Mouse (Mus musculus): ENCODE results near the gene 1700018B08Rik. TPM values are rescaled to one million over a fixed set of nuclear protein-coding genes. Genes with fewer than 3 reads are reported as not detected.
A peak's percentile ranks its signal among the peaks of the same experiment; 100 is the strongest.

The 1700018B08Rik gene
- polyA plus RNA-seq, 1 experiment from 2014 or later, result not detected

DNA sequence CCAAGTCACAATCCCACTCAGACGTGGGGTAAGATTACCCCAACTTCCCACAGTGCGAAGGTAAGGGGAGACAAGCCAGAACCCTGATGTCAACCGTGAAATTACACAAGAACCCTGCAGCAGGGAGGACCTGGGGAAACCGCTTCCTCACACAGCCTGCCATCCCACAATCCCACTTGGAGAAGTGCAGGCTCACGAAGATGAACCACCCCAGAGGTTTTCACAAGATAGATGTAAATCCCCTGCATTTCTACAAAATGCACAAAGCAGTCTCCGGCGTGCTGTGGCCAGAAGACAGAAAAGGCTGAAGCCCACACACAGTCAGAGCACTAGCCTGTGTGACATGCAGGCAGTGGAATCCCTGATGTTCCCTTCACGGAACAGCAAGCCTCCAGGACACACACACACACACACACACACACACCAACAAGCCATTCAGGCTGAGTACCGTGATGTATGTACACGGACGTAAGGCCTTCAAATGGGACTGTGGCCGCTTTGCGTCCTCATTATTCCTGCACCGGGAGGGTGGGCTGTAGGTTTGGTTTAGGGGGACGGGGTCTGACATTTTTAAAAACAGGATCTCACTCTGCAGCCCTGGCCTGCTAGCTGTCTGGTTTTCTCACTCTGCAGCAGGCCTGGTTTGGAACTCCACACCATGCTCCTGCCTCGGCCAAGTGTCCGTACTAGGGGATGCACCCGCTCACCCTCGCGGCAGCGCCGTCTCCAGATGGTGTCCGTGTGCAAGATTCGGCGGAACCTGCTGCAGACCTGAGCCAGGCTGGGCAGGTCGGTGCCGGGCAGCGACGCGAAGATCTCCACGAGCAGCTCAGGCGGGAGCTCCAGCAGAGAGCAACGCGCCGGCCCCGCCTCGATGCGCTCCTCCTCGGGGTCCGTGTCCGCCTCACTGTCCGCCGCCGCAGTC, 33.9 kb upstream of the 1700018B08Rik start:
- no peak for TF ChIP-seq CTCF (IDR thresholded peaks at IDR 0.05; ENCODE audit: low read depth)
- Histone ChIP-seq H3K4me1 (replicated peaks; ENCODE audit: insufficient read depth, low read length) (peaks cover 15% of the 10 kb centered on the region), H3K27ac (peak overlapping the region; percentile 26; the same call in 1 of the 2 replicates), H3K4me3 (replicated peaks; ENCODE audit: low read depth, low read length) (peak overlapping the region; percentile 88), H3K9me3 (replicated peaks; ENCODE audit: low read length) (no peaks in the 10 kb centered on the region), H3K36me3 (ENCODE audit: insufficient read depth, low read length) (no peaks in the 10 kb centered on the region), H3K4me2 (ENCODE audit: low read length) (peak overlapping the region; percentile 92), H3K9ac (ENCODE audit: low read depth, low read length) (peak overlapping the region; percentile 85), H3K27me3 (ENCODE audit: insufficient read depth, low read length) (no peaks in the 10 kb centered on the region)
- ATAC-seq (replicated peaks; ENCODE audit: low FRiP score, low read depth), result peak; percentile 69; the same call in 1 of the 2 replicates
- peak; percentile 10 for DNase-seq (ENCODE audit: low spot score)
- WGBS, result under 1% methylated on average over 38 of the region's 44 CpGs

DNA sequence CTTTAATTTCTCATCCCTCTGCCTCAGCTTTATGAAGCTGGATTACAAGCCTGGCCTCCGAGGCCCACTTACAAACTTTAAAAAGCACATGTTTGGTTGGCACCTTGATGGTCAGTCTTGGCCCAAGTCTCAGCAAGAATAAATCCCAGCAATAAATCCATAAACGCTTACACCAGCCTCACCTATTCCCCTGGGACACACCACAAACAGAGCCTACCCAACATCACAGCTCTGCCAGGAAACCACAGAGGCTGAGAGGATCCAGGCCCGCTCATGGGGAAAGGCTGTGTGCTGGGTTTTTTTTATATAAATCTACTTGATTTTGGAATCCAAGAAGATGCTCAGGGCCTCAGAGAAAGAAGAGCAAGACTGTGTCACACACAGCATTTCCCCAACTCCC, 31.5 kb upstream of the 1700018B08Rik start:
- DNase-seq (ENCODE audit: low spot score), result no peak
- Histone ChIP-seq H3K9ac (ENCODE audit: low read depth, low read length) (no peak overlapping the region), H3K4me1 (replicated peaks; ENCODE audit: insufficient read depth, low read length) (peaks cover 15% of the 10 kb centered on the region), H3K36me3 (ENCODE audit: insufficient read depth, low read length) (no peaks in the 10 kb centered on the region), H3K9me3 (replicated peaks; ENCODE audit: low read length) (no peaks in the 10 kb centered on the region), H3K27ac (no peak overlapping the region), H3K4me2 (ENCODE audit: low read length) (no peak overlapping the region), H3K27me3 (ENCODE audit: insufficient read depth, low read length) (no peaks in the 10 kb centered on the region), H3K4me3 (replicated peaks; ENCODE audit: low read depth, low read length) (no peak overlapping the region)
- ATAC-seq (replicated peaks; ENCODE audit: low FRiP score, low read depth), result no peak
- 53% methylated on average over 3 of the region's 3 CpGs for WGBS
- TF ChIP-seq CTCF (IDR thresholded peaks at IDR 0.05; ENCODE audit: low read depth), result no peak

DNA sequence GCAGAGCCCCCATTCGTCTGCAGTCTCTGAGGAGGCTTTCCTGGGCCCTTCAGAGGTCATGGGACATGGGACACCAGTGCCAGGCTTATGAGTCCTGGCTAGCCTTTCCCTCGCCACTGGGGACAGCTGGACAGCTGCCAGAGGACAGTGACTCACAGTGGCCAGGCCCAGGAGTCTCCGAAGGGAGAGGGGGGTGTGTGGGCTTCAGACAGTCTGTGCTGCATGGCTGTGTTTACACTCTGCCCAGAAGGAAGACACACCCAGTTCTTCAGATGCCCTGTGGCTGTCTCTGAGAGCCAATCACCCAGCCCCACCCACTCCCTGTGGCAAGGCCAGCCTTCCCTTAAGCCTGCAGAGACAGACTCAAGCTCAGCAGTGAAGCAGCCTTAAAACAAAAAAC, 29.2 kb upstream of the 1700018B08Rik start:
- Histone ChIP-seq H3K4me1 (replicated peaks; ENCODE audit: insufficient read depth, low read length) (peaks cover 15% of the 10 kb centered on the region), H3K4me3 (replicated peaks; ENCODE audit: low read depth, low read length) (no peak overlapping the region), H3K9me3 (replicated peaks; ENCODE audit: low read length) (no peaks in the 10 kb centered on the region), H3K9ac (ENCODE audit: low read depth, low read length) (no peak overlapping the region), H3K27ac (no peak overlapping the region), H3K4me2 (ENCODE audit: low read length) (no peak overlapping the region), H3K36me3 (ENCODE audit: insufficient read depth, low read length) (no peaks in the 10 kb centered on the region), H3K27me3 (ENCODE audit: insufficient read depth, low read length) (no peaks in the 10 kb centered on the region)
- ATAC-seq (replicated peaks; ENCODE audit: low FRiP score, low read depth), result peak; percentile 76
- peak; percentile 62 for DNase-seq (ENCODE audit: low spot score)
- WGBS, result 28% methylated on average over 3 of the region's 3 CpGs
- no peak for TF ChIP-seq CTCF (IDR thresholded peaks at IDR 0.05; ENCODE audit: low read depth)

DNA sequence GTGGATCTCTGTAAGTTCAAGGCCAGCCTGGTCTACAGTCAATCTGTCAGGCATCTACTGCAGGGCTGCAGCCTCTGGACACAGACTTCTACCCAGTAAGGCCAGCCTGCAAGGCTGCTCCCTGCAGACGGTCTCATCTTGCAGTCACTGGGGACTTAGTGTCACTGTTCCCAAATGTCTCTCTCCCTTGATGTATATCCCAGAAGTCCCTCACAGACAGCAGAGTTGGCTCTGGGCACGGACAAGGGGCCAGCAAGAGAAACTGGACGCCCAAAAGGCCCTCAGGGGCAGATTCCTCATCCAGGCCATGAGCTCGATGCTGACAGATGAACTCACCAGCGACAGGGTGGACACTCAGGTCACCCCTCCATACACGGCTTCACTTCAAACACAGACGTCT, 28.0 kb upstream of the 1700018B08Rik start:
- 67% methylated on average over 7 of the region's 7 CpGs for WGBS

DNA sequence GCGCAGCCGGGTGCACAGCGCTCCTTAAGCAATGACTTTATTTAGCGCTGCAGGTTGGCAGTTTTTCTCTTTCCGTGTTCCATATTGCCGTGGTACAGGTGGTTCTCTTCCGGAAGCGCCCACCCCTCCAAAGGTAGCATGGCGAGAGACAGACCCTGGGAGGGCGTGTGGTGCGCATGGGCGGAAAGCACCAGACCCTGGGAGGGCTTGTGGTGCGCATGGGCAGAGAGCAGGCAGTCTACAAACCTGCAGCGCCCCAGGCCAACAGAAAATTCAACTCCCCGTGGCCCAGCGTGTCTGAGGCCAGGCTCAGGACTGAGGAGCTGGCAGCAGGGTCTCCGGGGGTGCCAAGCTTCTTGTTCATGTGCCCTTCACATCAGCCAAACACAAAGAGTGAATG, 26.7 kb upstream of the 1700018B08Rik start:
- no peak overlapping the region for H3K4me2 ChIP-seq (ENCODE audit: low read length)
- DNase-seq (ENCODE audit: low spot score) (no peak), ATAC-seq (replicated peaks; ENCODE audit: low FRiP score, low read depth) (no peak)
- H3K27me3 ChIP-seq (ENCODE audit: insufficient read depth, low read length), result no peaks in the 10 kb centered on the region
- no peaks in the 10 kb centered on the region for H3K4me1 ChIP-seq (replicated peaks; ENCODE audit: insufficient read depth, low read length)
- no peak overlapping the region for H3K27ac ChIP-seq
- no peak overlapping the region for H3K4me3 ChIP-seq (replicated peaks; ENCODE audit: low read depth, low read length)
- H3K9ac ChIP-seq (ENCODE audit: low read depth, low read length), result no peak overlapping the region
- H3K36me3 ChIP-seq (ENCODE audit: insufficient read depth, low read length), result 0 out of 2 replicates have a peak, but pooled peaks cover under 1% of the 10 kb centered on the region
- no peaks in the 10 kb centered on the region for H3K9me3 ChIP-seq (replicated peaks; ENCODE audit: low read length)
- TF ChIP-seq CTCF (IDR thresholded peaks at IDR 0.05; ENCODE audit: low read depth), result no peak
- WGBS, result 84% methylated on average over 17 of the region's 17 CpGs

More for the DNA sequence above, 28.0 kb upstream of the 1700018B08Rik start:
- H3K9ac ChIP-seq (ENCODE audit: low read depth, low read length), result no peak overlapping the region
- peaks cover 6% of the 10 kb centered on the region for H3K4me1 ChIP-seq (replicated peaks; ENCODE audit: insufficient read depth, low read length)
- no peaks in the 10 kb centered on the region for H3K27me3 ChIP-seq (ENCODE audit: insufficient read depth, low read length)
- H3K4me3 ChIP-seq (replicated peaks; ENCODE audit: low read depth, low read length), result no peak overlapping the region
- H3K4me2 ChIP-seq (ENCODE audit: low read length), result no peak overlapping the region
- no peak for ATAC-seq (replicated peaks; ENCODE audit: low FRiP score, low read depth)
- H3K9me3 ChIP-seq (replicated peaks; ENCODE audit: low read length), result no peaks in the 10 kb centered on the region
- DNase-seq (ENCODE audit: low spot score), result no peak
- TF ChIP-seq CTCF (IDR thresholded peaks at IDR 0.05; ENCODE audit: low read depth), result no peak
- no peaks in the 10 kb centered on the region for H3K36me3 ChIP-seq (ENCODE audit: insufficient read depth, low read length)
- no peak overlapping the region for H3K27ac ChIP-seq

DNA sequence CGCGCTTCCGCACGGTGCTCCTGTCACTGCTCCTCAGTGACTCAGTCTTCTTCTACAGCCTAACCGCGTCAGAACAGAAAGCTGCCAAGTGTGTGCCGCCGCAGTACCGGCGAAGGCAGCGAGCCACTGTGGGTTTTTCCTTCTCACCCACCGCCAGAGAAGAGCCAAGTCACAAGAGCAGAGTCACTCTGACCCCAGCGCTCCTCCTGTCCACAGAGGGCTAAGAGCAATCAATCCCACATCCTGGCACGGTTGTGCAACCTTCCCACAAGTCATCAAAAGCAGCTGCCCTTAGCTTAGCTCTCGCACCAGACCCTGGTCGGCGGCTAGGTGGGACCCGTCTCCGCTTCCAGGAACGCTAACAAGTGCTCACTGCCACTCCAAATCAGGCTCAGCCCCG, 26.2 kb upstream of the 1700018B08Rik start:
- Histone ChIP-seq H3K27me3 (ENCODE audit: insufficient read depth, low read length) (no peaks in the 10 kb centered on the region), H3K4me3 (replicated peaks; ENCODE audit: low read depth, low read length) (no peak overlapping the region), H3K9ac (ENCODE audit: low read depth, low read length) (no peak overlapping the region), H3K9me3 (replicated peaks; ENCODE audit: low read length) (no peaks in the 10 kb centered on the region), H3K4me1 (replicated peaks; ENCODE audit: insufficient read depth, low read length) (no peaks in the 10 kb centered on the region), H3K27ac (no peak overlapping the region), H3K4me2 (ENCODE audit: low read length) (no peak overlapping the region), H3K36me3 (ENCODE audit: insufficient read depth, low read length) (0 out of 2 replicates have a peak, but pooled peaks cover 2% of the 10 kb centered on the region)
- WGBS, result 78% methylated on average over 21 of the region's 21 CpGs
- no peak for TF ChIP-seq CTCF (IDR thresholded peaks at IDR 0.05; ENCODE audit: low read depth)
- DNase-seq (ENCODE audit: low spot score) (no peak), ATAC-seq (replicated peaks; ENCODE audit: low FRiP score, low read depth) (no peak)

All from kidney, postnatal 0 days (tissue).